Mouse (Mus musculus): ENCODE measurements at regions not wholly inside any gene's neighbourhood (a gene's known extent, or its start where the extent isn't known, plus 50 kb on each side); places are given as distances from the start of the nearest gene placed in this dataset.

DNA sequence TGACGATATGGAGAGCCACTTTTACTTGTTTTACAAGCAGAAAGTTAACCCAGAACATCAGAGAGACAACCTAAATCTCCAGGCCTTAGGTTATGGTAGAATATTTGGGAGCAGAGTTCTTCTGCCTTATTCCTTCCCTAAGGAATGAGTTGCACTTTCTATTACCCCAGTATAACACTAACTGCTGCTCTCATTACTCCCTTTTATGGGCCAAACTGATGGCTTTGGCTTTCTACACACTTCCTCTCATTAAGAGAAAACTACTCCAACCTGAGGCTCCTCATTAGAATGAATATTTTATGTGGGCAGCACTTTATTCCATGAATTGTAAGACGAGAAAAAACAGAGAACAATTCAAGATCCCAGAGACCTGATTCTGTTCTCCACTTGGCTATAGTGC lies 289.0 kb upstream of the Tnc start:
- DNase-seq: no peak

- DNase-seq: no peak
Measured at GRCm38 (mm10) chr4:64330213-64330612, 283.4 kb upstream of the Tnc start.

GRCm38 (mm10) chr4:64324391-64324790 lies 277.6 kb upstream of the Tnc start:
- DNase-seq: no peak

DNA sequence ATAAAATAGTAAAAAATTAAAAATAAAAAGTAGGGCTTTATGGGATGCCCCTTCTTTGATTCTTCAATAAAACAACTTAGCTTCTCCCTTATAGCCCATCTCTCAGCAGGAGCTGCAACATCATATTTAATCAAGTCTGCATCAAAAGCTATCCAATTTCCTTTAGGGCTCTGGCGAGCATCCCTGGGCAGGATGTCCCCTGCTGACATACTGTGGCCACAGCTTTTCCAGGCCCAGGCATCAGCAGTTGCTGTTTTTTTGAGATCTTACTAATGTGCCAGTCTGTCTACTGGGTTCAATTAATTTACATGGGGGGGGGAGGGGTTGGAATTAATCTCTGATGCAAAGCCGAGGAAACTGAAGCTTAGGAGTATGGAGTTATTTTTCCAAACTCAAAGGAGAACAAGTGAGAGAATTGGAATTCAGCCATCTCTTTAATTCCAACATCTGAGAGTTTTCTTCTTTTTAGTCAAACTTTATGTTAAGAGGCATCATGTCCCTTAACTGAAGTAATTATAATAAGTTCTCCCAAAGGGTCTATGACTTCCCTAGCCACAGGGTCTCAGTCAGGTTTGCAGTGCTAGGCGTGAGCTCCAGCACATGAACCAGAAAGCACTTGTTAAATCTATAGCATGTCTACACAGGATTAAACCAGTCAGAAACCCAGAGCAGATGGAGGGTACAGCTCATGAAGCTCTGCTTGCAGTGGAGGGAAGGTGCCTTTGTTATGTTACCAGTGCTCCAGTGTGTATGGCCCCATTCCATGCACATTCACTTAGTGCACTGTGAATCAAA lies 269.9 kb upstream of the Tnc start:
- no peak for DNase-seq

- DNase-seq: no peak
Measured at GRCm38 (mm10) chr4:64296941-64297340, 250.1 kb upstream of the Tnc start.

- DNase-seq: no peak
Measured at GRCm38 (mm10) chr4:64282471-64282870, 235.7 kb upstream of the Tnc start.

GRCm38 (mm10) chr4:64276980-64277379 lies 230.2 kb upstream of the Tnc start:
- DNase-seq: peak; percentile 59

GRCm38 (mm10) chr4:64274291-64274960 lies 227.6 kb upstream of the Tnc start:
- DNase-seq: no peak

DNA sequence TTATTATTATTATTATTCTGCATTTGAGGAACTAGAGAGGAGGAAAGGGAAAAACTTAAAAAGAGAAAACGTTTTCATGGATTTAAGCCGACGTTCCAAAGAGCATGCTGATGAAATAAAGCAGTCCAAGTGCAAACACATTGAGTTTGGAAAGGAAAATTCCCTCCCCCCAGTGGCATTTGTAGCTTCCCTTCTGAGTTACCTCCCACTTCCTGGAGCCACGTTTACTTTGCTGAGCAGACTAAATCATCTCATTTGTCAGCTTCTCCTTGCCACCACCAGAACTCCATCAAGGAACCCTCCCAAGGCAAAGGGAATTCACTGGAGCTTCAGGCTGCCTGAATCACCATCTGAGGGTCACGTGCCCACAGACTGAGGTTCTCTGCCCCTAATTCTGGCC lies 223.0 kb upstream of the Tnc start:
- peak; percentile 26 for DNase-seq

DNA sequence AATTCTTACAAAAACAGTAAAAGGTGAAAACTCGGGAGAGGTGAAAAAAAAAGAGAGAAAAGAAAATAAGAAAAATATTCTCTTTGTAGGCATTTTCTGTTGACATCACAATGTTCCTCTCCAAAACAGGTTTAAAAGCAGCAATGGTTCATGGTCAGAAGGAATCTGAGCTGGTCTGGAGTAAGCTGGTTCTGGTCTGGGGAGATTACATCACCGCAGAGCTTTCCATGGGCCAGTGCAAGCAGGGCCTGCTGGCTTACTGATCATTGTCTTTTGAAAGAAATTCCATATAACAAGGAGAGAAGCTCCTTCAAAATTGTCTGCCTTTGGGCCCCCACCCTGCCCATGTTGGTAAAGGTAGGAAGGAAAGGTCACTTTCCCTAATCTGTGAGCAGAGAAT lies 222.3 kb upstream of the Tnc start:
- no peak for DNase-seq

- DNase-seq: no peak
Measured at GRCm38 (mm10) chr4:64260473-64260872, 213.7 kb upstream of the Tnc start.

DNA sequence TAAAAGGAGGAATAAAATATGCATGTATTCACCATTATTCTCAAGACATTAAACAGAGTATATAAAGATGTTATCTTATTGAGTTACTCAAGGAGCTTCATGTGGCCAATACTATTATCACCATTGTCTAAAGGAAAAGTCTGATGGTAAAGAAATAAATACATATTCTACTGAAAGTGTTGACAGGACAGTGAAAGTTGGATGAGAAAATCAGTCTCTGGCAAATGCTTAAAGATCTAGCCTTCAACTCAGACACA lies 213.3 kb upstream of the Tnc start:
- no peak for DNase-seq

- no peak for DNase-seq
Measured at GRCm38 (mm10) chr4:64259348-64260187, 212.8 kb upstream of the Tnc start.

GRCm38 (mm10) chr4:64255253-64255652 lies 208.4 kb upstream of the Tnc start:
- no peak for DNase-seq

- no peak for DNase-seq
Measured at GRCm38 (mm10) chr4:64250691-64251090, 203.9 kb upstream of the Tnc start.

- peak; percentile 44 for DNase-seq
Measured at GRCm38 (mm10) chr4:64238196-64238740, 191.5 kb upstream of the Tnc start.

- no peak for DNase-seq
Measured at GRCm38 (mm10) chr4:64235534-64235933, 188.7 kb upstream of the Tnc start.

DNA sequence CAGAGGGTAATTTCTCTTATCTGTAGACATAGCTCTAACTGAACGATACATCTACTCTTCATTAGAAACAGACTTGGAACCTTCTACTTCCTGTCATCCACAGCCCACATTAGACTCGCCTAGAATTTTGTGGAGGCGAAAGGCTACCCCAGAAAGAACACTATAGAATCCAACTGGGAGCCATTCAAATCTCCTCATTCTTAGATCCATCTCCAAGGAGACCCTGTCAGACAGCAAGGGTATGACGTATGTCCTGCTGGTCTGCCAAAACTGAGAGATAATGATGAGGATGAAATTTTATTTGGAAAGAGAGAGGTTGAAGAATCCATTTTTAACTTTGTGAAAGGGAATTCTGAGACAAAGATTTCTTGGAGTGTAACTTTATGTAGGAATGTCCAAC lies 185.3 kb upstream of the Tnc start:
- DNase-seq: no peak

- DNase-seq: no peak
Measured at GRCm38 (mm10) chr4:64228341-64228740, 181.5 kb upstream of the Tnc start.

DNA sequence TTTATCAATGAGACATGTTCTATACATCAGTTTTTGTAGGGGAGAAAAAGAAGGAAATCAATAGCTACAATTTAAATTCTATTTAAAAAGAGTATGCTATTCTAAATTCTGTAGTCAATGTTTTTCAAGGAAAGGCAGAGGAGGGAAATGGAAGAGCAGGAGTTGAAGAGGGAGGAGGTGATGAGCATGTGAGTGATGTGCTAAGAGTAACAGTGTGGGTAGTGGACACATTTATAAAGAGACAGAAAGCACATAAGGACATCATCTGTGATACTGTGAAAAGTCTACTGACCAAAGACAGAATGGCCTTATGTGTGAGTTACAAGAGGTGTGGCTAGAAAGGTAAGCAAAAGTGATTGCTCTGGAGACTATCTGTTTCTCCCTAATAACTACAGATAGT lies 179.8 kb upstream of the Tnc start:
- no peak for DNase-seq

DNA sequence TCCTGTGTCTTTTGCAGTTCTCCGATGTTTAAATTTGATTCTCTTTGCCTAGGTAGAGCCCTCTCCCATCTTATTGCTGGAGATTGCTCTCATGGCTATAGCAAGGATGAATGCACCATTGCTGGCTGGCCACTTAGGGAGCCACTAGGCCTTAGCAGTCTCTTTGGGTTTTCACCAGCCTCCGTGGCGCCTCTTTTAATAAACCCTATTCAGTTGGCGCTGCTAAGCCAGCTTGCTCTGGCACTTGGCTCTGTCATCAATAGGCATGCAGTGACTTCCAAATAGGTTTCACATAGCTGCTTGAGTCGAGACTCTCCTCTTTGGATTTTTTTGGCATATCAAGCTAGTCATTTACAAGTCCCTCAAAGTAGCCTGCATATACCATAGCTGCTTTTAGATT lies 178.1 kb upstream of the Tnc start:
- no peak for DNase-seq

- DNase-seq: no peak
Measured at GRCm38 (mm10) chr4:64219802-64220201, 173.0 kb upstream of the Tnc start.

DNA sequence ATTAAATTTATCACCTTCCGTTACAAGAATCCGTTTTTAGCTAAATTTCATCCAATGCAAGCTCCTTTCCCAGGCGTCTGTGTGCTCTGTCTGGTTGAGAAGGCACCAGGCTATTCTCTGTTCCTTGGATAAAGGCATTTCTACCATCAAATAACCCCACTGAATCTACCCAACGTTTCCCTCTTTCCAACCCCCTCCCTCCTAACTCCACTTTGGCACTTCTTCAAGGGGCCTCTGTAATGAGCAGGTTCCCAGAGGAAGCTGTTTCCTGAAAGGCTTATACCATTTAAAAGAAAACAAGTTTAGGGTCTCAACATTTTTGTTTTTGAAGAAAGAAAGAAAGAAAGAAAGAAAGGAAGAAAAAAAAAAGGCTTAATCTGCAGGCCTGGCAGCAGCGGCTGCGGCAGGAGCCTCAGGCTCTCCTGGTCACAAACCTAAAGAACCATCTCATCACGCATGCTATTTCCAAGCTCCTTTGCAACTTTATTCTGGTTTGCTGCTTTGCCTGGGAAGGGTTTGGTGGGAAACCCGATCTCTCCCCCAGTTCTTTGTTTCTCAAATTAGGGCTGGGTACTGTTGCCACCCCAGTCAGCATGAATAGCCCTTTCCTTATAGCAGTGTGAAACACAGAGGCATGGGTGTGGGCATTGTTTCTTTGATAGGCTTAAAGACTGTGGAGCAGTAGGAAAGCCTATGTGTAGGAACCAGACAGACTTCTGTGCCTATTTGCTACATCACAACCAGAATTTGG lies 160.5 kb upstream of the Tnc start:
- peak; percentile 3 for DNase-seq

Measured in embryo, embryonic 11 days (tissue).